Mouse (Mus musculus): ENCODE measurements around the gene Plekha4. TPM values are rescaled to one million over a fixed set of nuclear protein-coding genes. Genes with fewer than 3 reads are reported as not detected.
"Not testable (repeated sequence)": the region's sequence is repeated elsewhere in the genome, so short reads cannot be mapped to it uniquely, and the experiment has no call there.

Gene Plekha4
- total RNA-seq (2021), result under 1 TPM; 0.77 to 0.86 TPM

DNA sequence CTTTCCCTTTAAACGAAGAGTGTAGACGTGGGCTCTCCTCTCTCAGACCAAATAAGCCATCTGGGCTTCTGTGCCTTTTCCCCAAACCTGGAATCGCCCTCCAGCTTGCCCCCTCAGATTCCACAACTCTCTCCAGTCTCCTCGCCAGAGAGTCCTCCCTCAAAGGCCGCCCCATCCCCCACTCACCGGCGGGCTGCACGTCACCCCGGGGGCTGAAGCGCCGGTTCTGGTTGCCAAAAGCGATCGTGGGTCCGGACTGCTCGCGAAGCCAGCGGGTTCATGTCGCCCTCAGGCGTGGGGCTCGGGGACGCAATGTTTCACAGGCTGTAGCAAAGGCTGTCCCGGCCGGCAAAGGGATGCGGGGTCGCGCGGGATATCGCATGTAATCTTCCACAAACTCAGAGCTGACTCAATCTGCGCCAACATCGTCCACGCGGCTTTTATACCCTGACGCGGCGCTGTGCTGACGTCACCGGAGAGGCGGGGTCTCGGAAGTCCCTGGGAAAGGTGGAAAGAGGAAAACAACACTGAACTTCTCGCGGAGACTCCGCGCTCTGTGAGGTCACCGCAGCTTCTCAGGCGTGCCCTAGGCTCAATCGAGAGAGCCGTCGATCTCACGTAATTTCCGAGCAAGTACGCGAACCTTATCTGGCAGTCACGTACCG, at the start of gene Plekha4, which contains the start of gene Ppp1r15a:
Gene Plekha4, plus strand, starts transcription at position 522 of the 665 bp plus-strand sequence.
Gene Ppp1r15a, minus strand, starts transcription at position 460 of the 665 bp plus-strand sequence.
- peak; percentile 95 to 97 for DNase-seq

DNA sequence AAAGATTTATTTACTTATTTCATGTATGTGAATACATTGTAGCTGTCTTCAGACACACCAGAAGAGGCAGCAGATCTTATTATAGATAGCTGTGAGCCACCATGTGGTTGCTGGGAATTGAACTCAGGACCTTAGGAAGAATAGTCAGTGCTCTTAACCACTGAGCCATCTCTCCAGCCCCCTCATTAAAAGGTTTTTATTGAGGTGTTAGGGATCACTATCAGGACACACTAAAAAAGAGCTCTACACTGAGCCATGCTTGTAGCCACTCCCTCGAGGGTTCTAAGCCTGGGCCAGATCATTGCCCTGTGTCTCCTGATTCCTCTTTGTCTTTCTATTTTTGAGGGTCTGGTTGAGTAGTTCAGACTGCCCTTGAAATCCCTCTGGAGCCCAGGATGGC, 49.7 kb upstream of the Plekha4 start:
- DNase-seq, result no peak

DNA sequence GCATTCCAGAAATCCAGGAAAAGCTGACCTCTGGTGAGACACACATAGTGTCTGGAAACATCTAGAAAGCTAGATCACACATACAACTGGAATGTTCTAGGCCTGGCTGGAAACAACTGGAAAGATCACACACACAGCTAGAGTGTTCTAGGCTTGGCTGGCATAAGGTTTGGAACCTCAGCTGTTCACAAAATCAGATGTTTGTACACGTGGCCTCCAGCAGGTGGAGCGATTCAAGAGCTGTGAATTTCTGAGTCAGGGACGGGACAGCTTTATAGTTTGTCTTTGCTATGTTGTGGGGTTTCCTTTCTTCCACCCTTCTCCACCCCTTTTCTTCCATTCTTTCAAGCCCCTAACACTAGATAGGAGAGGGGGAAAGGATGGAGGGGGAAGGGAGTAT, 49.1 kb upstream of the Plekha4 start:
- DNase-seq, result peak in 1 of 2 experiments; percentile 47

DNA sequence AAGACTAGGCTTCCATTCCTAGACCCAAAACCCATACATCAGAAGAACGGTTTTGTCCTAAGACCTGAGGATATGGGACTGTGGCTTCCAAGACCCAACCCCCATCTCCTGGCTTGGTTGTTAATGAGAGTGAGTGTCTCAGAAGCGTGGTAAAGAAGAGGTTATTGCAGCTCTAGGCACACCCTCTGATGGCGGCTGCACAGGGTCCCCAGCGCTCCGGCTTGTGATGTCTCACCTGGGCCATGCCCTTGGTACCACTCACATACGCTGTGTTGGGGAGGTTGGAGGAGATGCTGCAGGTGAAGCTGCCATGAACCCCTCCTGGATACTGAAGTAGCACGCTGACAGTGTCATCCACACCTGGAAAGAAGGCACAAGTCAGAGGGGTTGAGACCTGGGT, 47.4 kb upstream of the Plekha4 start:
- DNase-seq, result no peak

DNA sequence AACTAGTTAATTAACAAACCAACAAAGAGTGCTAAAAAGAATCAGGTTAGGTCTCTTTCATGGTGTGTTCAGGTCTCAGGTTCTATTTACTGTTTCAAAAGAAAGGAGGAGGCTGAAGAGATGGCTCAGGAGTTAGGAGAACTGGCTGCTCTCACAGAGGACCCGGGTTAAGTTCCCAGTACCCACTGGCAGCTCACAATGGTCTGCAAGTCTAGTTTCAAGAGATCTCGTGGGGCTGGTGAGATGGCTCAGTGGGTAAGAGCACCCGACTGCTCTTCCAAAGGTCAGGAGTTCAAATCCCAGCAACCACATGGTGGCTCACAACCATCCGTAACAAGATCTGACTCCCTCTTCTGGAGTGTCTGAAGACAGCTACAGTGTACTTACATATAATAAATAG, 45.8 kb upstream of the Plekha4 start:
- DNase-seq, result not testable (repeated sequence)

DNA sequence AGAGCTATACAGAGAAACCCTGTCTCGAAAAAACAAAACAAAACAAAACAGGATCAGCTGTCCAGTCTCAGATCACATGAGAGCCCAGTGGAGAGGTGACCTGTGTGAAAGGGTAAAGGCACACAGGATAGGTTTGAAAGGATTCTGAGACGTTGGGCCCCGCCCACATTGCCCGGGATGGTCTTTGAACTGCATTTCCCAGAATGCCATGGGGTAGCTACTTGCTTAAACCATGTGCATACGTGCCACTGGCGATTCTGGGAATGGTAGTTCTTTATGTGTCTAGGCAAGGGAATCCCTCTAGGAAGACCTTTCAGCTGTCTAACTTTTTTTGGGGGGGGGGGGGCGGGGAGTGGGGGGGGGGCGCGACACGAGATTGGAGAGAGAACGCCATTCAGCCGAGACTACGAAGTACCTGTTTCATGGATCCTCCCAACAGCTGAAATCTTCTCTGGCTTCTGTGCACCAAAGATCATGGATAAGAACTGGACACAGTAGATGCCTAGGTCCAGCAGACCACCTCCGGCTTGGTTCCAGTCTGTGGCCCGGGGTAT, 44.7 kb upstream of the Plekha4 start, which contains the start of gene Tulp2:
Gene Tulp2, plus strand, starts transcription at position 504 of the 554 bp plus-strand sequence.
- peak in 1 of 2 experiments; percentile 41 for DNase-seq

DNA sequence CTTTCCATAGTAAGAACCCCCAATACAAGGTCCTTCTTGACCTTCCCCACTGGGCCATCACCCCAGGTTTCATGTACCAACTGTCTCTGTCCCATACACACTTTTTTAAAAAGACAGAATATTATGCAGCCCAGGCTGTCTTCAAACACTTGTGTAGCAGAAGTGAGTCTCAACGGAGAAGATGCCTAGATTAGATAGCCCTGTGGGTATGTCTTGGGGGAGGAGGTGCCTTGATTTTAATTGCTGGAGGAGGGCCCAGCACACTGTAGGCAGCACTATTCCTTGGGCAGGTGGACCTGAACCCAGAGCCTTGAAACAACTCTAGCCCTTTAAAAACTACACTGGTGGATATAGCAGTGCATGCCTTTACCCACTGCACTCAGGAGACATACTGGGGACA, 44.0 kb upstream of the Plekha4 start:
- no peak for DNase-seq

DNA sequence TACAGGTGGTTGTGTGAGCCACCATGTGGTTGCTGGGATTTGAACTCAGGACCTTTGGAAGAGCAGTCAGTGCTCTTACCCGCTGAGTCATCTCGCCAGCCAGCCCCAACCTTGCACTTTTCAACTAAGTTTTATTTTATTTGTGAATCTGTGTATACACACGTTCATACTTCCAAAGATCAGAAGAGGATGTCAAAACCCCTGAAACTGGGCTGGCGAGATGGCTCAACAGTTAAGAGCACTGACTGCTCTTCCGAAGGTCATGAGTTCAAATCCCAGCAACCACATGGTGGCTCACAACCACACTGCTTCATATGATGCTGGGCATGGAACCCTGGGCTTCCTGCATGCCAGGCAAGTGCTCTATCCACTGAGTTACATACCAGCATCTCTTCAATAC, 41.1 kb upstream of the Plekha4 start:
- not testable (repeated sequence) for DNase-seq

DNA sequence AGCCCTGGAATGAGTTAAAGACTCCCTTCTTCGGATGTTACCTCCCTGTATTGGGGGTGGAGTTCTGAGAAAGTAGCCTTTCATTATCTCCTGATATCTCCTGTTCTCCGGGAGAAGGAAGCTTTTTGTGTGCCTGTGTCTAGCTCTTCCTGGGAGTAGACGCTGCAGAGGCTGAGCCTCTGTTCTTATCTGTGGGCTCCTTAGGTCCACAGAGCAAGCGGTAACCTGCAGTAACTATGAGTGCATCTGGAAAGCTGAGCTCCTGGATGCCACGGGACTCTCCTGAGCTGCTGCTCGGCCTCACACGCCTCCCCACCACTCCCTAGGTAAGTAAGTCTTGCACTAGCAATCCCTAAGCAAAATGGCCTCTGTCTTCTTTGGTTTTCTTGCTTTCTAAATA, 40.0 kb upstream of the Plekha4 start:
- DNase-seq, result no peak

DNA sequence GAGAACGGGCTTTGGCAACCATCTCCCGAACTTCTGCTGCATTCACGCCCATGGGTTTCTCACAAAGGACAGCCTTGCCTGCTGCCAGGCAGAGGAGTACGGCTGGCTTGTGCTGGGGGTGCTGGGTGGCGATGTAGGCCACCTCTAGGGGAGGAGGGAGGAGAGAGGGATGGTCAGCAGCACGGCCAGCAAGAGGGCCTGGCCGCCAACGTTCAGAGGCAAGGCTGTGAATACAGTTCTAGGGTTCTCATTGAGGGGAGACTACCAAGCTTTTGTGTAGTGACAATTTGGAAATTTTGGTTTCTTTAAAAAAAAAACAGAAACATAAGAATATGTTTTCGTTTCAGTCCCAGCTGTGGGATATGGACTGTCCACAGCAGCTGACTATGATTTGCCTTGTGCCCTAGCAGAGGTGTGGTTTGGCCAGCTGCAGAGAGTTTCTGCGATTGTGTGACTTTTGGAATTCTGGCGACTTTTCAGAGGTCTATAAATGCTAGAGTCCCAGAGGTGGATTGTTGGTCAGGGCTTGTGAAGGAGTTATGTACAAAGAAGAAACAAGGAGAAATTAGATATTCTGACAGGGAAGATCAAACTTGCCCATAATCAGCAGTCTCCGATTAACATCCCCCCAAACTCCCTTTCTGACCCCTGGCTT, 39.2 kb upstream of the Plekha4 start, which contains the start of gene Gm45808:
Gene Gm45808, minus strand, starts transcription at position 51 of the 655 bp plus-strand sequence.
- DNase-seq, result no peak

DNA sequence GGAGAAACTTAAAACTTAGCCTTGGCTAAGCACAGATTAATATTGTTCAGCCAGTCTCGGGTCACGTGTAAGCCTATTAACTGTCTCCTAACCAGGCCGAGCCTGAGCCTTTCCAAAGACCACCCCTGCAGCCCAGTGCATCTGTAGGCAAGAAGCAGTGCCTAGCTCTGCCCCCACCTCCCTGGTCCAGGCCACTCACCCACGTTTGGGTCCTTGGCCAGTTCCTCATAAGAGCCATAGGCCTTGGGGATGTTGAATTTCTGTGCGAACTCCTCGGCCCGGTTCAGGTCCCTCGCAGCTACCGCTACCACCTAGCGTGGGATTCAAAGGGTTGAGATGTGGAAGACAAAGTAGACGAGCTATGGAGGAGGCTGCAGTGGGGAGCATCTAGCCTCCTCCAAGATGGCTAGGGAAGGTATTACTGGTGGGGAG, 38.3 kb upstream of the Plekha4 start:
- DNase-seq, result no peak

DNA sequence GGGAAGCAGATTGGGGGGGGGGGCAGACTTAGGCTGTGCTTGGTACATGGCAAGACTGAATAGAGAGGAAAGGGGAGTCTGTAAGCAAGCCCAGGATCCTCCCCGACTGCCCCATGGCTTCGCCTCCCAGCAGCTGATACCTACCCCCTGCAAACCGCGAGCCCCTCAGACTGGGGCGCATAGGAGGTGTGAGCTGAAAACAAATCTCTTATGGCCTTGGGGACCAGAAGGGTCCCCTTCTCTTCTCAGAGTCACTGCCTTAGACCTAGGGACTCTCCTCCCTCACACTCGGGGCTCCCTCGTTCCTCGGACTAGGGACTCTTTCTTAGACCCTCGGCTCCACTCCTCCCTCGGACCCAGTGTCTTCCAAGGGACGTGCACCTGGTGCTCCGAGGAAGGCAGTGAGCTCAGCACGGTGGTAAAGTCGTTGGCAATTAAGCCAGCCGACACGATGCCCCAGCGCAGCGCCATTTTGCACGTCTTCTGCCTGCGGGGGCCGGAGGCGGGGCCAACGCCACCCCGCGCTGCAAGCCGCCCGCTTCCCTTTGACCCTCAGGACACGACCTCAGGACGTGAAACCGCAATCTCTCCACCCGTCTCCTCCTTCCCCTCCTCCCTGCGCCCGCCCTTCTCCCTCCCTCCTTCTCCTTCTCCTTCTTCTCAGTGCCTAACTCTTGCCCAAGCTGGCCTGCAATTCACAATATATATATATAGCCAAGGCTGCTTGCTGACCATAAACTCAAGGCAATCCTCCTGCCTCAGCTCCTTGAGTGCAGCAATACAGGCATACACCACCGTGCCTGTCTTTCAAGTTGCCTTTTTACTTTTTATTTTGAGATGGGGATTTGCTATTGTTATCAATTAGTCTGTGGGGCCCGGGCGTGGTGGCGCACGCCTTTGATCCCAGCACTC, 37.6 kb upstream of the Plekha4 start, which contains the start of gene Dhdh:
Gene Dhdh, minus strand, starts transcription at position 513 of the 912 bp plus-strand sequence.
- DNase-seq, result peak; percentile 32 to 35

DNA sequence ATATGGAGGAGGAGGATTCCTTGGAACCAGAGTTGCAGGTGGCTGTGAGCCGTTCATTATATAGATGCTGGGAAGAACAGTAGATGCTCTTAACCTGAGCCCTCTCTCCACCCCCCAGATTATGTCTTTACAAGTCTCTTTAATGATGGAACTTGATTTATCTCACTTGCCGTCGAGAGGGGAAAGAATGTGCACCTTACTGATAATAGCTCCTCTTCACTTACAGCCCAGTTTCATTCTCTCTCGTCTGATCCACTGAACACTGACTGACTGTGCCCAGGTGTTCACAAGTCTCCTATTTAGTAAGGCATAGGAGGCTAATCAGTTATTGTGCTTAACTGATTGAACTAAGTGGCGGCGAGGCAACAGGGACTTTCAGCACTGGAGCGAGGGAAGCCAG, 36.6 kb upstream of the Plekha4 start:
- DNase-seq, result no peak

DNA sequence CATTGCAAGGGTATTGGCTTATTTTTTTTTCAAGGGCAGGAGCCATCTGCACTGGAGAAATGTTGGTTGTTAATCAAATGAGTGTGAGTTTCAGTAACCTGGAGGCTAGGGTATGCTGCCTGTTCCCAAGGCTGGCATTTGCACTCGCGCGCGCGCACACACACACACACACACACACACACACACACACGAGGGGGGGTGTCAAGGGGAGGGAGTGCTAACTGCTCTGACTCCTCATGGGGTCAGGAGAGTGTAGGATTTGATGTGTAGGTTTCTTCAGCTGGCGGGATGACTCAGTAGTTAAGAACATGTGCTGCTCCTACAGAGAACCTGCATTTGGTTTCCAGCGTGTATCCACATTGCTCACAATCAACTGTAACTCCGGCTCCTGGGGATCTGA, 35.3 kb upstream of the Plekha4 start:
- DNase-seq, result no peak

DNA sequence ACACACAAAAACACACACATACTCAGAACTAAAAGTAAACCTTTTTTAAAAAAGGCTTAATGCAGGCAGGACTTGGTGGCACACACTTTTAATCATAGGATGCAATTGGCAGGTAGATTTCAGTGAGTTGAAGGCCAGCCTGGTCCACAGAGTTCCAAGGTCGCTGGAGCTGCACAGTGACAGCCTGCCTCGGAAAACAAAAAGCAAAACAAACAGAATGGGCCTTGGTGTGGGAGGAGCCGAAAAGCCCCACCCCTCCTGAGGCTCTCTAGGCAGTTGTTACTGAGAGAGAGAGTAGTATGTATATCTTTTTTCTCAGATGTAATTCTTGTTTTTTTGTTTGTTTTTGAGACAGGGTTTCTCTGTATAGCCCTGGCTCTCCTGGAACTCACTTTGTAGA, 34.9 kb upstream of the Plekha4 start:
- no peak for DNase-seq

DNA sequence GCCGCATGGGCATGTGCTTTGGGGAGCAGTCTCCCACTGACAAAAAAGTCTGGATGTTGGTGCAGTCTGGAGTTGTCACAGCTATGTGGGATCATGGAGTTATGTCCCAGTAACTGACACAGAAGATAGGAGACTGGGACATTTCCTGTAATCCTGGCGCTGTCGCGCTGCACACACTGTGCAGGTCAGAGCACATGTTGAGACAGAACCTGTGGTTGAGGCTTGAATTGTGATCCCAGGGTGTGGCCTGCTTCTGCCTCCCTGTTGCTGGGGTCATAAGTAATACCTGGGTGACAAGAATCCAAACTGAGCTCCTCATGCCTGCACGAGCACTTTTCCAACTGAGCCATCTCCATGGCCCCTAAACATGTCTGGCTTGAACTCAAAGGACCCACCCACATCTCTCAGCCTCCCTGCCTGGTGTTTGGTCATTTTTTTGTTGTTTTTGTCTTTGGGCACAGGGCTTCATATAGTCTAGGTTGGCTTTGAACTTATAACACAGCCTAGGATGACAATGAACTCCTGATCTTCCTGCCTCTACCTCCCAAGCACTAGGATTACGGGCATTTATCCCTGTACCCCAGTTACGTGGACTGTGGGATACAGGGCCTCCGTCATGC, 33.8 kb upstream of the Plekha4 start:
- no peak for DNase-seq

DNA sequence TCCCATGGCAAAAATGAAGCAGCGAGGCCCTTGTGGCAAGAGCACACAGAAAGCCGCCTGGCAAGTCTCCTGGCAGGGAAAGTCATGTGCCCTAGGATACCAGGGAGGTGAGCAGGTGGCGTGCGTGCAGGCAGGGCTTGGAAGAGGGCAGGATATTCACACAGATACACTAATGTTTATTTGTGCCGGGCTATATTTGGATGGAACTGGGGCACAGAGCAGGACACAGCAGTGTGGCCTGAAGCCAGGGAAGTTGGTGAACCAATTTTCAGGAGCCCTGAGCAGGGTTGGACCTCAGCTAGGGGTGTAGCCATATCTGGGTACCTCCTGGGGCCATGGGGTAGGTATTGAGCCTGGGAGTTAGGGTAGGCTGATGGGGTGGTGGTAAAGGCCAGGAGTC, 33.2 kb upstream of the Plekha4 start:
- DNase-seq, result no peak

DNA sequence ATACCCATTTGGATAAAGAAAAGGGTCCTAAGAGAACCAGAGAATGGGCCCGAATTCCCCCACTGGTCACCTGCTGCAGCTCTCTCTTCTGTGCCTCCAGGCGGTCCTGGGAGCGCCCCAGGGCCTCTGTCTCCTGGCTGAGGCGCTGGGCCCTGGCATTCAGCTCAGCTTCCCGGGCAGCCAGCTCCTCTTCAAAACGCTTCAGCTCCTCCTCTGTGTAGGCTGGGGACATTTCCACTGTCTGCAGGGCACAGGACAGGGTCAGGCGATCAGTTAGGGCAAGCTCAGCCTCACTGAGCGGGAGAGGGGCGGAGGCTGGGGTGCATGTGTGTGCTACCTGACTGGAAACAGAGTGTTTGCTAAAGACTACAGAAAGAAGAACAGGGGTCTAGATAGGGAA, 31.6 kb upstream of the Plekha4 start:
- no peak for DNase-seq

DNA sequence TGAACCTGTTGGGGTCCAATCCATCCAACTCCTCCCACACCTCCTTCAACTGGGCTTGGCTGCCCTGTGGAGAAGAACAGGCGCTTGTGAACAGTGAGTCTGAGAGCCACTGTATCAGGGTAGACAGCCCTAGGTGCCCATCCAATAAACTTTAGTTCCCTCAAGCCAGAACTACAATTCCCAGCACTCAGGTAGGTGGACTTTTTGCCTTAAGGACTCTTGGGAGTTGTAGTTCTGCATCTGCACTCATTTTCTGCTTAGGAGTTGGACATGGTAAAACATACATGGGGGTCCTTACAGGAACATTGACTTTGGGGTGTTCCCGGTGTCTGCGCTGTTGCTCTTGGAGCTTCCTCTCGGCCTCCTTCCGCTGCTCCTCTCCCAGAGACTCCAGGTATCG, 27.7 kb upstream of the Plekha4 start:
- DNase-seq, result no peak

DNA sequence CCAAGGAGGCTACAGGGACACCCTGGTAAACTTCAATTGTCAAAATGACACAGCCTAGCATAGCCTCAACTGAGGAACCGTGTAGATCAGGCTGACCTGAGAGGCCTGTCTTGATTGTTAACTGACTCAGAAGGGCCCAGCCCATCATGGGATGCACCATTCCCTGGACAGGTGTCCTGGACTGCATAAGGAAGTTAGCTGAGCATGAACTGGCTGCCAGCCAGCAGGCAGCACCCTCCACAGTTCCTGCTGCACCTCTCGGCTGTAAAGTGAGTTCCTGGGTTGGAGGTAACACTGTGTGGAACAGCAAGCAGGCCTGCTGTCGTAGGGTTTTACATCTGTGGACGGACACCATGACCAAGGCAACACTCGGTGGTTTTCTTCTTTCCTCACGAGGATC, 18.5 kb upstream of the Plekha4 start:
- no peak for DNase-seq

DNA sequence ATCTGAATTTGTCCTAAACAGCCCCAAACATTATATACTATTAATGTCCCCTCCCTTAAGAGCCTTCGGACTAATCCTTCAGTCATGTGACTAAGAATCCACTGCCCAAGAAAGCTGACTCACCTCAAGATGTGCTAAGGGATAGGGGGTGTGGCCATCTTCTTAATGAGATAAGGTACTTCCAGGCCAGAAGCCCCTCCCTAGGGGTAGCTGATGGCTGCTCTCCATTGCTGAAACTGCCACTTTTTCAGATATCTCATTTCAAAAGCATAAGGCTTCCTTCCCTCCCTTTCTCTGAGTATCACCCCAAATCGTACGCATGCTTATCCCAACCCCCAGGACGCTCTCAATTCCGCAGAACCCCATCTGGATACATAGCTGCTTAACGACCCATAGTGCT, 17.6 kb upstream of the Plekha4 start:
- no peak for DNase-seq
